Mouse (Mus musculus) erythroblast, embryonic 14.5 days (primary cell): ENCODE results near the gene Mta1.

ENCODE experiments used
- GATA1 ChIP-seq: IDR thresholded peaks from 2 replicates; pipeline ENCODE4 v1.6.1; 2012; ENCODE audit warnings: low read length, inconsistent platforms, mixed read lengths
- TAL1 ChIP-seq: IDR thresholded peaks from 3 replicates; pipeline ENCODE4 v1.6.1; 2012; ENCODE audit warnings: low read length, inconsistent platforms, mixed read lengths

GRCm38 (mm10) chr12:113143164-113143563 is 45.1 kb downstream of the Mta1 start:
- no peak for TF ChIP-seq GATA1
- no peak for TF ChIP-seq TAL1
